Mouse (Mus musculus): Measurements from ENCODE around the gene Lgr6.

GRCm38 (mm10) chr1:135133678-135134435 lies 28.8 kb upstream of the Lgr6 start:
- TF ChIP-seq POLR2A (IDR thresholded peaks at IDR 0.05; ENCODE audit: insufficient read depth, low read length) = no peak
- no peak for TF ChIP-seq CTCF (IDR thresholded peaks at IDR 0.05; ENCODE audit: low read depth, low read length)

Data from ES-Bruce4 (cell line).